Mouse (Mus musculus) left cerebral cortex, adult 11 months (tissue): ENCODE data around the gene Olfr1013.
A peak's percentile ranks its signal among the peaks of the same experiment; 100 is the strongest.

ENCODE experiments used
- DNase-seq: peaks from one replicate; pipeline ENCODE4 v3.0.0; 2022; ENCODE audit warnings: low spot score

The Olfr1013 gene

DNA sequence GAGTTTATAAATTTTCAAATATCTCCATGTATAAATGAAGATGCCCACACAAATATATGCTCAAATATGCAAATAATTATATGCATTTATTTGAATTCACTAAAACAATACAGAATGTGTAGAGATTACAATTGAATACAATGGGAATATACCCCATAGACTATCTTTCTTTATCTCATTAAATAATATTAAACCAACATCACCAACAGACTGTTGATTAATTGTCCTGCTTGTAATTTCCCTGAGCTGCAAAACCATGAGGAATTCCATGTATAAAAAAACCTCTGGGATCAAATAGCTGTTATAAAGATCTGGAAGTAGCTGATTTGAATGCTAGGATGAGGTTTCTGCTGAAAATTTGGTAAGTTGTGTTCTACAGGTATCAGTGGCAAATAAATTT lies at the start of gene Olfr1013:
Gene Olfr1013 (plus strand): TSS at position 301 of the 400 bp plus-strand sequence.
- DNase-seq, result no peak

DNA sequence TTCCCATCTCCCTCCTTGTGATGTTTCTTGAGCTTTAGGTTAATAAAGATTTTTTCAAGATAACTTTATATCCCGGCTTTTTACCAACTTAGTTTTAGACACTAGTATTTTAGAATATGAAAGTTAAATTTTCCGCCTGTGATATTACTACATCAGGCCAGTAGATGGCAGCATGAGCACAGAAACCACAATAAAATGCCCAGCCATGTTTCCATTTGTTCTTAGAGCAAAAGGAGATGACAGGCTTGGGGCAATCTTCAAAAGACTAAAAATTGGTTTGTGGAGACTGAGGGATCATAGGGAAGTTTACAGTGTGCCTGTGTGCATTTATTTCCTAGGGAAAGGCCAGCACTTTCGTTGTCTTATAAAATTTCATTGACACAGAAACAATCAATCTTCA lies 41.1 kb upstream of the Olfr1013 start:
- peak; percentile 2 for DNase-seq

DNA sequence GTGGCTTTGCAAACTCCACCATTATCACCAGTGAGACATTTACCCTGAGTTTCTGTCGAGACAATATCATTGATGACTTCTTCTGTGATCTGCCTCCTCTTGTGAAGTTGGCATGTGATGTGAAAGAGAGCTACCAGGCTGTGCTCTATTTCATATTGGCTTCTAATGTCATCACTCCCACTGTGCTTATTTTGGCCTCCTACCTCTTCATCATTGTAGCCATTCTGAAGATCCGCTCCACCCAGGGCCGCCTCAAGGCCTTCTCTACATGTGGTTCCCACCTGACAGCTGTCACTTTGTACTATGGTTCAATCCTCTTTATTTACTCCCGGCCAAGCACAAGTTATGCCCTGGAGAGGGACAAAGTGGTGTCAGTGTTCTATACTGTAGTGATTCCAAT lies 13.1 kb upstream of the Olfr1013 start:
- DNase-seq, result no peak

DNA sequence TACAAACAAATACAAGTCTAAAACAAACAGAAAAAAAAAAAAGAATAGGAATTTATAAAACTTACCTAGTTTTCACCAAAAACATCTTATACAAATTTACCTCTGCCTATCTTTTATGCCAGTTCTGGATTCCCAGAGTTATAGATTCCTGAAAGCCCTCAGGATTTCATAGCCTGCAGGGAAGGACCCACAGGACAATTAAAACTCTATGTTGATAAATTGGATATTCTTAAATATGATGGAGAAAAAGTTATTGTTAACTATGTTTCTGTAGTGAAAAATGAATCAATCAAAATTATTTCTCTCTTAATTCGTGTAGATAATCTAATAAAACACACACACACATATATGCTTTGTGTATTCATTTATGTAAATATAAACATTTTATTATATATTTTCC lies 4.2 kb upstream of the Olfr1013 start, which contains the start of gene Olfr1012:
Gene Olfr1012 (minus strand): TSS at position 101 of the 400 bp plus-strand sequence.
- DNase-seq, result no peak

DNA sequence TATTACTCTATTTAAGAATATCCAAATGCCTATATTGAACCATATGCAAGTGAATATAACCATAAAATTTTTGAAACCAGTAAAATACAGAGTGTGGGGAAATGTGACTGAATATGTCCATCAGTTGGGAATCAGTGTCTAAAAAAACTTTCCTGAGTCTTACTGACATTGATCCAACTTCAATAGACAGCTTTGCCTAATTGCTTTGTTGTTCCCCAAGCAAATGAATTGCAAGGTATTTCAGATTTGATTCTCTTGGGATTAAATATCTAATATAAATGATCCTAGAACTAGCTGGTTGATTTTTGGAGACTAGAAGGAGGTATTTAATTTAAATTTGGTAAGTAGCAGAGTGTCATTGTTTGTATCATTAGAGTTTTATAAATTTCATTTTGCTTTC lies 5.5 kb downstream of the Olfr1013 start, which contains the start of gene Olfr1014:
Gene Olfr1014 (plus strand): TSS at position 301 of the 400 bp plus-strand sequence.
- no peak for DNase-seq

DNA sequence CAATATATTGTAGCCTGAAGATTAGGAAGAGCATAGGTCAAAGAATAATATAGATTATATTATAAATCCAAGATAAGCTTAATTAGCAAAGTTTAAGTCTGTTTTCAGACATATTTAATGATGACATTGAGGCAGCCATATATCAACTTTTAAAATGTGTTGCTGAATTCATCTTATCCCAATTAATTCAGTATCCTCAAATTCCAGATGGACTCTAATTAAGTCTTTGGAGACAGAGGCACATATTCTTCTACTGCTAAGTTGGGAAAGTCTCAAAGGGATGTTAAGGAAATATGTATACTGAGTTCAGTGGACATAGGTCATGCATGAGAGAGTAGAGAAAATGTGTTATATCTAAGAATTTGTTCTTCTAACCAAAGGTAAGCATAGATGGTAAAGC lies 14.8 kb downstream of the Olfr1013 start, which contains the start of gene Olfr1015:
Gene Olfr1015 (plus strand): TSS at position 301 of the 400 bp plus-strand sequence.
- no peak for DNase-seq

DNA sequence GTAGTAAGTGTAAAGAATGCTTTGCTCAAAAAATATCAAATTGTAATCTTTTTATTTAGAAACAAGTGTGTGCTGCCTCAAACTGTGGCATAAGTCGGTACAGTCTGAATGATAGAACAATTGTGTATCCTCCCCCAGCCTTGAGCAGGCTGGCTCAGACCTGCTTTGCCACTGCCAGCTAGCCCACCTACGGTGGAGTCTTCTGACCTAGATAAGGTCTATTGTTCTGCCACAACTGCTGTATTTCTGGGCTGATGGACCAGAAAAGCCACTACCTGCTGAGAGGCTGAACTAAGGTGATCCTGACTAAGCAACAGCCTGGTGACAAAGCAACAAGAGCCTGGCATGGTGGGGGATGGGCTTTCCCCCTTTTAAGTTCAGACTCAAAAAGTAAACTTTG lies 25.4 kb downstream of the Olfr1013 start:
- no peak for DNase-seq

DNA sequence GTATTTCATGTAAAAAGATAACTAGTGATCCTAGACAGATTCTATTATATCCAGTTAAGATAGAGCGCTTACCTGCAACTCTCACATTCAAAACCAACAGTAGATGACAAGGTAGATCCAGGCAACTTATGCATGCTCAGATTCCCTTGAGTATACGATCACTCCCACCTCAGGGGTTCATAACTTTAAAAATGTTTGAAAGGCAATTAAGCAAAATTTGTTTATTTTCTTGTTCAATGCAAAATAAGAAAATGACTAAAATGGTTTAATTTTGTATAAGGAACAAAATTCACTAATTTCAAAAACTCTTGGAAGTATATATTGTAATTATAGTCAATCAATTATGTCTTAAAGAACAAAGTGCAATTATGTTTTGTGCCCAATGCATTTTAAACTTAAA lies 35.5 kb downstream of the Olfr1013 start, which contains the start of gene Olfr1016:
Gene Olfr1016 (minus strand): TSS at position 101 of the 400 bp plus-strand sequence.
- no peak for DNase-seq

DNA sequence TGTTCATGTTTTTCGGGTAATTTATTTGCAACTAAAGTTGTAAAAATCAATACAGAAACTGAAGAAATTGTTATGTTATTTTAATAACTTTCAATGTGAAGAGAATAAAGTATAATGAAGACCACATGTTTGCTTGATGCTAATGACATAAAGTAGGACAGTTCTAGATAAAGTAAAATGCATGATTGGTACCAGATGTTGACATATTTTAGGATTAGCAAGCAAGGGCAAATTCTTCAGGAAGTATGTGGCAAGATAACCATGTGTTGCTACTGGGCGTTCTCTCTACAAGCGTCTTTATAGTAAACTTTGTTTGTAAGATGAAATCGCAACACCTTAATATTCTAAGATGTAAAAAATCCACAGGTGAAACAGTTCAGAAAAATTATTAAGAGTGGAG lies 37.6 kb downstream of the Olfr1013 start:
- no peak for DNase-seq

DNA sequence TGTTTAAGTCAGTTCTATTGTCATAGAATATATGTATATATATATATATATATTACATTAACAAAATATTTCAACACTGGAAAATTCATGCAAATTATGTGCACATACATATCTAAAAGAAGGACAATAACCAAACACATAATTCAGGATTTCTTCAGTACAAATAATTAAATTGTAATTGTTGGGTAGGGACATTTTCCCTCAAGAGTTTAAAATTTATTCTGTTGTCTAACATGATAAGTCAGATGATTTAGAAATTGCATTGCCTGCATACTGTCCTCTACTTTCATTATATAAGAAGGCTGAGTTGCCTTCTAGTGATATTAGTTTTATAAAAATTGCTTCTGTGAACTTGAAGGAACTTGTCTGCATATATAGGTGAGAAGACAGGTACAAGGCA lies 51.3 kb downstream of the Olfr1013 start, which contains the start of gene Olfr1018:
Gene Olfr1018 (plus strand): TSS at position 301 of the 400 bp plus-strand sequence.
- DNase-seq, result no peak
